Mouse (Mus musculus): Measurements from ENCODE around the gene Ube2cbp.
A peak's percentile ranks its signal among the peaks of the same experiment; 100 is the strongest.

Gene Ube2cbp

GRCm38 (mm10) chr9:86423331-86423730 is 41.4 kb downstream of the Ube2cbp start:
- DNase-seq (ENCODE audit: low spot score): no peak

- no peak for DNase-seq (ENCODE audit: low spot score)
Measured at GRCm38 (mm10) chr9:86419366-86419765, 45.4 kb downstream of the Ube2cbp start.

GRCm38 (mm10) chr9:86417971-86418370 is 46.8 kb downstream of the Ube2cbp start:
- DNase-seq (ENCODE audit: low spot score): no peak

GRCm38 (mm10) chr9:86395785-86396184 is 69.0 kb downstream of the Ube2cbp start:
- DNase-seq (ENCODE audit: low spot score): no peak

- no peak for DNase-seq (ENCODE audit: low spot score)
Measured at GRCm38 (mm10) chr9:86395012-86395411, 69.7 kb downstream of the Ube2cbp start.

- DNase-seq (ENCODE audit: low spot score): no peak
Measured at GRCm38 (mm10) chr9:86393586-86394272, 71.0 kb downstream of the Ube2cbp start.

GRCm38 (mm10) chr9:86391467-86391866 is 73.3 kb downstream of the Ube2cbp start:
- DNase-seq (ENCODE audit: low spot score): no peak

- peak; percentile 8 for DNase-seq (ENCODE audit: low spot score)
Measured at GRCm38 (mm10) chr9:86390713-86391112, 74.0 kb downstream of the Ube2cbp start.

- DNase-seq (ENCODE audit: low spot score): no peak
Measured at GRCm38 (mm10) chr9:86388538-86388937, 76.2 kb downstream of the Ube2cbp start.

GRCm38 (mm10) chr9:86376923-86377322 is 87.8 kb downstream of the Ube2cbp start:
- no peak for DNase-seq (ENCODE audit: low spot score)

- DNase-seq (ENCODE audit: low spot score): no peak
Measured at GRCm38 (mm10) chr9:86372783-86373567, 91.8 kb downstream of the Ube2cbp start.

GRCm38 (mm10) chr9:86369208-86369607 is 95.5 kb downstream of the Ube2cbp start:
- no peak for DNase-seq (ENCODE audit: low spot score)

GRCm38 (mm10) chr9:86360536-86360935 is 104.2 kb downstream of the Ube2cbp start:
- no peak for DNase-seq (ENCODE audit: low spot score)

GRCm38 (mm10) chr9:86355851-86356250 is 108.9 kb downstream of the Ube2cbp start:
- DNase-seq (ENCODE audit: low spot score): no peak

- no peak for DNase-seq (ENCODE audit: low spot score)
Measured at GRCm38 (mm10) chr9:86351491-86351890, 113.3 kb downstream of the Ube2cbp start.

GRCm38 (mm10) chr9:86336792-86337191 is 128.0 kb downstream of the Ube2cbp start:
- no peak for DNase-seq (ENCODE audit: low spot score)

GRCm38 (mm10) chr9:86336361-86336760 is 128.4 kb downstream of the Ube2cbp start:
- no peak for DNase-seq (ENCODE audit: low spot score)

- DNase-seq (ENCODE audit: low spot score): no peak
Measured at GRCm38 (mm10) chr9:86335588-86335987, 129.2 kb downstream of the Ube2cbp start.

GRCm38 (mm10) chr9:86334357-86334756 is 130.4 kb downstream of the Ube2cbp start:
- DNase-seq (ENCODE audit: low spot score): no peak

- no peak for DNase-seq (ENCODE audit: low spot score)
Measured at GRCm38 (mm10) chr9:86330591-86330990, 134.2 kb downstream of the Ube2cbp start.

- no peak for DNase-seq (ENCODE audit: low spot score)
Measured at GRCm38 (mm10) chr9:86328270-86328669, 136.5 kb downstream of the Ube2cbp start.

- no peak for DNase-seq (ENCODE audit: low spot score)
Measured at GRCm38 (mm10) chr9:86327341-86327740, 137.4 kb downstream of the Ube2cbp start.

GRCm38 (mm10) chr9:86324772-86325171 is 140.0 kb downstream of the Ube2cbp start:
- DNase-seq (ENCODE audit: low spot score): no peak

All from layer of hippocampus, adult 9-10 months (tissue).